Mouse (Mus musculus) cerebellum, adult 11 months (tissue): ENCODE measurements around the gene Rnf38.

ENCODE experiments used
- DNase-seq: peaks from one replicate; pipeline ENCODE4 v3.0.0; 2022

Gene Rnf38

GRCm38 (mm10) chr4:44233713-44234003, at the start of gene Rnf38:
Gene Rnf38 (minus strand): TSS chr4:44233789.
- no peak for DNase-seq

- no peak for DNase-seq
These were observed 48.1 kb upstream of the Rnf38 start for GRCm38 (mm10) chr4:44281597-44282265.

GRCm38 (mm10) chr4:44271134-44271533, 37.5 kb upstream of the Rnf38 start:
- DNase-seq: no peak

GRCm38 (mm10) chr4:44269376-44269817, 35.8 kb upstream of the Rnf38 start:
- no peak for DNase-seq

- DNase-seq: no peak
These were observed 33.8 kb upstream of the Rnf38 start for GRCm38 (mm10) chr4:44267437-44267836.

- DNase-seq: no peak
These were observed 31.9 kb upstream of the Rnf38 start for GRCm38 (mm10) chr4:44265500-44265899.

GRCm38 (mm10) chr4:44260244-44260643, 26.7 kb upstream of the Rnf38 start:
- DNase-seq: no peak

- no peak for DNase-seq
These were observed 25.5 kb upstream of the Rnf38 start for GRCm38 (mm10) chr4:44259126-44259525.

- DNase-seq: no peak
These were observed 21.0 kb upstream of the Rnf38 start for GRCm38 (mm10) chr4:44254579-44254978.

- no peak for DNase-seq
These were observed 19.6 kb upstream of the Rnf38 start for GRCm38 (mm10) chr4:44253191-44253590.

GRCm38 (mm10) chr4:44251966-44252916, 18.7 kb upstream of the Rnf38 start:
- DNase-seq: no peak

GRCm38 (mm10) chr4:44251521-44251920, 17.9 kb upstream of the Rnf38 start:
- DNase-seq: no peak

- no peak for DNase-seq
These were observed 16.1 kb upstream of the Rnf38 start for GRCm38 (mm10) chr4:44249705-44250104.

- no peak for DNase-seq
These were observed 13.7 kb upstream of the Rnf38 start for GRCm38 (mm10) chr4:44247051-44247939.

GRCm38 (mm10) chr4:44246285-44246684, 12.7 kb upstream of the Rnf38 start:
- DNase-seq: no peak

GRCm38 (mm10) chr4:44241638-44242037, 8.0 kb upstream of the Rnf38 start:
- DNase-seq: no peak

- no peak for DNase-seq
These were observed 2.4 kb upstream of the Rnf38 start for GRCm38 (mm10) chr4:44235946-44236345.

- peak; percentile 88 for DNase-seq
These were observed 646 bp upstream of the Rnf38 start for GRCm38 (mm10) chr4:44234004-44234866.

GRCm38 (mm10) chr4:44232771-44233712, 547 bp downstream of the Rnf38 start:
- DNase-seq: peak; percentile 47

GRCm38 (mm10) chr4:44225128-44225527, 8.5 kb downstream of the Rnf38 start:
- DNase-seq: no peak

- no peak for DNase-seq
These were observed 9.4 kb downstream of the Rnf38 start for GRCm38 (mm10) chr4:44224141-44224540.
